Mouse (Mus musculus) MEL (cell line): ENCODE results near the gene Fbxw8.

Source experiments
- BHLHE40 ChIP-seq: IDR thresholded peaks from 2 replicates; pipeline ENCODE4 v1.6.1; 2012; ENCODE audit warnings: low read depth, mild to moderate bottlenecking, inconsistent platforms, low read length, improper control_type of control experiment, borderline replicate concordance
- CTCF ChIP-seq, 3 experiments: IDR thresholded peaks in 2 of 3; conservative IDR thresholded peaks in 1 of 3; 2 replicates each; pipeline ENCODE4 v1.5.1; 2011 to 2012; ENCODE audit warnings: low read length in 3 of 3, low read depth in 2 of 3, mild to moderate bottlenecking in 2 of 3, improper control_type of control experiment in 1 of 3, inconsistent platforms in 1 of 3, mixed read lengths in 1 of 3, moderate library complexity in 1 of 3; ENCODE audit not compliant: control insufficient read depth in 1 of 3, insufficient read depth in 1 of 3, poor library complexity in 1 of 3, severe bottlenecking in 1 of 3
- POLR2A ChIP-seq, 2 experiments: IDR thresholded peaks; 2 replicates each; pipeline ENCODE4 v1.6.1; 2011 to 2012; ENCODE audit warnings: low read length in 2 of 2, mild to moderate bottlenecking in 2 of 2, control low read depth in 1 of 2, improper control_type of control experiment in 1 of 2, low read depth in 1 of 2, moderate library complexity in 1 of 2; ENCODE audit not compliant: control insufficient read depth in 1 of 2, insufficient read depth in 1 of 2, poor library complexity in 1 of 2
- POLR2AphosphoS5 ChIP-seq: IDR thresholded peaks from 2 replicates; pipeline ENCODE4 v1.6.1; 2012; ENCODE audit warnings: low read depth, borderline replicate concordance, mild to moderate bottlenecking, inconsistent platforms, low read length, moderate library complexity, mixed read lengths
- TAL1 ChIP-seq: IDR thresholded peaks from 2 replicates; pipeline ENCODE4 v1.6.1; 2012; ENCODE audit warnings: mild to moderate bottlenecking, inconsistent platforms, low read length, moderate library complexity, mixed read lengths
- TCF12 ChIP-seq: IDR thresholded peaks from 2 replicates; pipeline ENCODE4 v1.6.1; 2014; ENCODE audit warnings: low read depth, mild to moderate bottlenecking, inconsistent platforms, low read length, improper control_type of control experiment, moderate library complexity
- USF1 ChIP-seq: IDR thresholded peaks from 2 replicates; pipeline ENCODE4 v1.6.1; 2014; ENCODE audit warnings: low read depth, mild to moderate bottlenecking, inconsistent platforms, low read length, improper control_type of control experiment, moderate library complexity
- USF2 ChIP-seq, 2 experiments: IDR thresholded peaks; 2 replicates each; pipeline ENCODE4 v1.6.1; 2011 to 2012; ENCODE audit warnings: improper control_type of control experiment in 2 of 2, low read length in 2 of 2, borderline replicate concordance in 1 of 2, inconsistent platforms in 1 of 2, low read depth in 1 of 2, mild to moderate bottlenecking in 1 of 2; ENCODE audit not compliant: insufficient read depth in 1 of 2

GRCm38 (mm10) chr5:118051981-118052662, 103.1 kb downstream of the Fbxw8 start:
- no peak for TF ChIP-seq USF2 (IDR thresholded peaks at IDR 0.05; ENCODE audit: borderline replicate concordance in 1 of 2, insufficient read depth in 1 of 2, low read depth in 1 of 2, low read length in 2 of 2)
- no peak for TF ChIP-seq CTCF (IDR thresholded peaks at IDR 0.05 in 2 of 3, conservative IDR thresholded peaks at IDR 0.05 in 1 of 3; ENCODE audit: control insufficient read depth in 1 of 3, insufficient read depth in 1 of 3, low read depth in 2 of 3, low read length in 3 of 3, poor library complexity in 1 of 3, severe bottlenecking in 1 of 3)
- TF ChIP-seq POLR2AphosphoS5: no peak
- no peak for TF ChIP-seq TAL1
- no peak for TF ChIP-seq BHLHE40
- TF ChIP-seq POLR2A (IDR thresholded peaks at IDR 0.05; ENCODE audit: control insufficient read depth in 1 of 2, insufficient read depth in 1 of 2, low read depth in 1 of 2, low read length in 2 of 2, poor library complexity in 1 of 2): no peak
- TF ChIP-seq USF1: no peak
- TF ChIP-seq TCF12: no peak
